Mouse (Mus musculus) inflammation-experienced regulatory T-cells, adult 6 months (primary cell): ENCODE measurements around the gene Chn2. TPM values are rescaled to one million over a fixed set of nuclear protein-coding genes. Genes with fewer than 3 reads are reported as not detected.

Source experiments
- polyA plus RNA-seq, 3 experiments: library from polyadenylated mRNA; unstranded; fragments of 100-300 nt; shearing (Covaris generic); gene quantifications; one replicate each; pipeline ENCODE4 v1.2.1; 2017

Gene Chn2
- polyA plus RNA-seq, 3 experiments from 2014 or later = 8.4 to 14.5 (median 9.5) TPM

Other genes starting within 250 kb of the Chn2 start
- gene Tril, start 218.7 kb upstream of the Chn2 start, polyA plus RNA-seq = not detected
- gene Cpvl, start 60.9 kb upstream of the Chn2 start, polyA plus RNA-seq = not detected